Mouse (Mus musculus) liver, adult 2 months (tissue): ENCODE measurements at regions not wholly inside any gene's neighbourhood (a gene's known extent, or its start where the extent isn't known, plus 50 kb on each side); places are given as distances from the start of the nearest gene placed in this dataset.

ENCODE experiments used
- DNase-seq: peaks from one replicate; pipeline ENCODE4 v3.0.0-alpha.2; 2011; ENCODE audit warnings: low read depth, low spot score; ENCODE audit errors: extremely low read depth
- H3K27ac ChIP-seq: fragments of 200-500 bp; replicated peaks from 2 replicates; pipeline ENCODE4 v1.5.1; 2012; ENCODE audit warnings: low read depth, mild to moderate bottlenecking, control low read depth, inconsistent platforms, low read length; ENCODE audit not compliant: insufficient read depth
- H3K27me3 ChIP-seq: fragments of 200-500 bp; 2 replicates; pipeline ENCODE4 v1.6.1; 2012; ENCODE audit warnings: mild to moderate bottlenecking, moderate library complexity, low read length, inconsistent platforms; ENCODE audit not compliant: control insufficient read depth, insufficient read depth
- H3K36me3 ChIP-seq: fragments of 200-500 bp; 2 replicates; pipeline ENCODE4 v1.6.1; 2012; ENCODE audit warnings: low read length, inconsistent platforms; ENCODE audit not compliant: control insufficient read depth, insufficient read depth
- H3K4me1 ChIP-seq: fragments of 200-500 bp; 2 replicates; pipeline ENCODE4 v1.6.1; 2011; ENCODE audit warnings: low read length; ENCODE audit not compliant: control insufficient read depth, insufficient read depth
- H3K4me3 ChIP-seq: fragments of 200-500 bp; 2 replicates; pipeline ENCODE4 v1.5.1; 2011; ENCODE audit warnings: low read depth, mild to moderate bottlenecking, control low read depth, low read length, moderate library complexity; ENCODE audit not compliant: insufficient read depth
- H3K79me2 ChIP-seq: fragments of 200-500 bp; 2 replicates; pipeline ENCODE4 v1.6.1; 2012; ENCODE audit warnings: inconsistent platforms, mild to moderate bottlenecking, low read length, moderate library complexity; ENCODE audit not compliant: control insufficient read depth, insufficient read depth
- H3K9ac ChIP-seq: fragments of 200-500 bp; 2 replicates; pipeline ENCODE4 v1.6.1; 2012; ENCODE audit warnings: low read depth, mild to moderate bottlenecking, control low read depth, inconsistent platforms, low read length
- CTCF ChIP-seq: fragments of 200-500 bp; IDR thresholded peaks from 2 replicates; pipeline ENCODE4 v1.5.1; 2011; ENCODE audit warnings: low read depth, low read length, control low read depth
- POLR2A ChIP-seq: fragments of 200-500 bp; IDR thresholded peaks from 2 replicates; pipeline ENCODE4 v1.6.1; 2011; ENCODE audit warnings: low read length, control low read depth; ENCODE audit not compliant: insufficient read depth; ENCODE audit errors: extremely low read depth
- WGBS: fragments of 180-500 bp; shearing (Covaris S2); methylation state at CpG from one replicate; pipeline ENCODE4 v1.1.7; 2018; 5-methylcytosine and 5-hydroxymethylcytosine counted together

GRCm38 (mm10) chr6:99874029-99874428 lies 147.8 kb upstream of the Prok2 start:
- no peaks in the 10 kb centered on the region for H3K79me2 ChIP-seq
- 59% methylated on average over 4 of the region's 4 CpGs for WGBS
- TF ChIP-seq POLR2A = no peak
- no peak for TF ChIP-seq CTCF

GRCm38 (mm10) chr6:99866061-99866460 lies 139.9 kb upstream of the Prok2 start:
- Histone ChIP-seq H3K79me2 (no peaks in the 10 kb centered on the region), H3K9ac (no peak overlapping the region), H3K27me3 (no peaks in the 10 kb centered on the region), H3K27ac (no peak overlapping the region), H3K4me3 (no peak overlapping the region), H3K4me1 (no peaks in the 10 kb centered on the region), H3K36me3 (no peaks in the 10 kb centered on the region)
- TF ChIP-seq POLR2A (no peak), CTCF (no peak)
- 65% methylated on average over 9 of the region's 9 CpGs for WGBS
- no peak for DNase-seq

More at GRCm38 (mm10) chr6:99874029-99874428, 147.8 kb upstream of the Prok2 start:
- Histone ChIP-seq H3K27ac (no peak overlapping the region), H3K4me1 (no peaks in the 10 kb centered on the region), H3K9ac (no peak overlapping the region), H3K4me3 (no peak overlapping the region), H3K36me3 (no peaks in the 10 kb centered on the region), H3K27me3 (no peaks in the 10 kb centered on the region)
- no peak for DNase-seq

GRCm38 (mm10) chr6:99864949-99865348 lies 138.8 kb upstream of the Prok2 start:
- H3K4me1 ChIP-seq = no peaks in the 10 kb centered on the region
- no peak overlapping the region for H3K9ac ChIP-seq
- H3K4me3 ChIP-seq = no peak overlapping the region
- TF ChIP-seq CTCF (no peak), POLR2A (no peak)
- DNase-seq = no peak
- no peak overlapping the region for H3K27ac ChIP-seq
- no peaks in the 10 kb centered on the region for H3K79me2 ChIP-seq
- no peaks in the 10 kb centered on the region for H3K27me3 ChIP-seq
- no peaks in the 10 kb centered on the region for H3K36me3 ChIP-seq
- WGBS = 54% methylated on average over 3 of the region's 3 CpGs

GRCm38 (mm10) chr6:99863418-99863817 lies 137.2 kb upstream of the Prok2 start:
- Histone ChIP-seq H3K4me1 (no peaks in the 10 kb centered on the region), H3K79me2 (no peaks in the 10 kb centered on the region), H3K4me3 (no peak overlapping the region), H3K36me3 (no peaks in the 10 kb centered on the region), H3K9ac (no peak overlapping the region), H3K27ac (no peak overlapping the region), H3K27me3 (no peaks in the 10 kb centered on the region)
- WGBS = 89% methylated on average over 9 of the region's 9 CpGs
- TF ChIP-seq POLR2A (no peak), CTCF (no peak)
- no peak for DNase-seq

- H3K79me2 ChIP-seq = no peaks in the 10 kb centered on the region
- 87% methylated on average over 6 of the region's 6 CpGs for WGBS
- H3K27me3 ChIP-seq = no peaks in the 10 kb centered on the region
- H3K9ac ChIP-seq = no peak overlapping the region
- H3K27ac ChIP-seq = no peak overlapping the region
- H3K4me3 ChIP-seq = no peak overlapping the region
- no peak for DNase-seq
- no peaks in the 10 kb centered on the region for H3K4me1 ChIP-seq
- TF ChIP-seq CTCF (no peak), POLR2A (no peak)
- no peaks in the 10 kb centered on the region for H3K36me3 ChIP-seq
Measured at GRCm38 (mm10) chr6:99857411-99857810, 131.2 kb upstream of the Prok2 start.

GRCm38 (mm10) chr6:99853716-99854115 lies 127.5 kb upstream of the Prok2 start:
- Histone ChIP-seq H3K36me3 (no peaks in the 10 kb centered on the region), H3K4me1 (no peaks in the 10 kb centered on the region), H3K79me2 (no peaks in the 10 kb centered on the region), H3K27ac (no peak overlapping the region), H3K27me3 (no peaks in the 10 kb centered on the region), H3K9ac (no peak overlapping the region), H3K4me3 (no peak overlapping the region)
- DNase-seq = no peak
- no peak for TF ChIP-seq POLR2A
- TF ChIP-seq CTCF = no peak
- WGBS = 62% methylated on average over 3 of the region's 3 CpGs
